Comparison of ENCODE assay signal across 22 mouse cellular contexts in the genomic region with DNA sequence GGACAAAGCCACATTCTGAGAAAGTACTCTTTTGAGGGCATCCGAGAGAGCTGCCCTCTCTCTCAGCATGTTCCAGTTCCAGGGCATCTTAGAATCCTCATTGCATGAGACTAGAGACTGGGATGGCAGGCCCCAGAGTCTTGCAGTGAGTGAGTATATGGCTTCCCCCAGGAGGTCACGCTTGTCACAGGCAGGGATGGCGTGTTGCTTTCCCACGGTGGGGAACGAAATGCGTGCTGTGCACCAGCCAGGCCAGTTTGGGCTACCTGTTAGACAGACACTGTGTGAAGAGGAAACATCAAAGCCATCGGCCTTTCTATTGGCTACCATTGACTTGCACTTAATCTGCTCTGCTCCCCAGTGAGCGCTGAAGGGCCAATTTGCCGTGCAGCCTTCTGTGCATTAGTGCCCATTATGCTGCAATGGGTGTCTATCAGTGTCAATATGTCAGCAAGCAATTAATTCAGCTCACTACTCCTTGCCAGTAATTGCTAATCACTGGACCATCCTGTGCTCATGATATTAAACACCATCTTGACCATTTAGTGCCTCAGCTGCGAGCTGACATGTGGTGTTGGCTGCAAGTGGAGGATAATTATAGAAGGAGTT.
DNase-seq lines count a peak whose midpoint lies in the region; ATAC-seq lines count a peak whose summit lies in the region.
"Had no signal": no experiment of that assay in that cellular context is flagged by ENCODE, and none has a peak within 500 bp of the region (broad histone marks: within the 10 kb centered on the region; RNA-seq: fewer than 3 reads in every experiment).

No protein-coding gene starts in this region.

- no peak overlapping the region for H3K4me2 ChIP-seq in hindbrain, embryonic 12.5 days (replicated peaks)
- H3K4me2 ChIP-seq in hindbrain, embryonic 16.5 days (ENCODE audit: low read length): no peak overlapping the region
- H3K4me2 ChIP-seq in neural tube, embryonic 14.5 days (ENCODE audit: low read depth, low read length): no peak overlapping the region
- H3K4me2 ChIP-seq: embryonic facial prominence, embryonic 12.5 days; hindbrain, embryonic 15.5 days; kidney, embryonic 15.5 days; lung, embryonic 15.5 days had no signal

- no peak overlapping the region for H3K27ac ChIP-seq in hindbrain, embryonic 12.5 days
- H3K27ac ChIP-seq in hindbrain, embryonic 10.5 days: no peak overlapping the region
- H3K27ac ChIP-seq in hindbrain, embryonic 16.5 days (ENCODE audit: low read depth, low read length): no peak overlapping the region
- H3K27ac ChIP-seq in neural tube, embryonic 14.5 days (ENCODE audit: low read depth, low read length): no peak overlapping the region
- H3K27ac ChIP-seq: embryonic facial prominence, embryonic 12.5 days; hindbrain, embryonic 15.5 days; kidney, embryonic 15.5 days; liver, embryonic 14.5 days; lung, embryonic 15.5 days; macrophage; stomach, postnatal 0 days had no signal

- no peak overlapping the region for H3K9ac ChIP-seq in hindbrain, embryonic 12.5 days
- no peak overlapping the region for H3K9ac ChIP-seq in hindbrain, embryonic 16.5 days (ENCODE audit: low read depth, low read length)
- no peak overlapping the region for H3K9ac ChIP-seq in neural tube, embryonic 14.5 days (replicated peaks; ENCODE audit: low read depth, low read length)
- H3K9ac ChIP-seq: embryonic facial prominence, embryonic 12.5 days; hindbrain, embryonic 15.5 days; kidney, embryonic 15.5 days; liver, embryonic 14.5 days; lung, embryonic 15.5 days had no signal

- 62% methylated on average over 10 of the region's 10 CpGs for WGBS in hindbrain, embryonic 12.5 days
- 81% methylated on average over 10 of the region's 10 CpGs for WGBS in hindbrain, embryonic 10.5 days
- WGBS in hindbrain, embryonic 16.5 days: 47% methylated on average over 10 of the region's 10 CpGs
- 49% methylated on average over 10 of the region's 10 CpGs for WGBS in neural tube, embryonic 14.5 days

- DNase-seq in cerebellum, postnatal 10 days: peak; percentile 22 to 23
- DNase-seq in cerebellum, postnatal 36 days: no peak
- no peak for DNase-seq in hindbrain, embryonic 10.5 days (ENCODE audit: low spot score)
- no peak for DNase-seq in gastrocnemius, adult 18-20 months (ENCODE audit: low spot score)
- DNase-seq in left cerebral cortex, adult 11 months (ENCODE audit: low spot score): no peak
- DNase-seq: adrenal gland, adult 2 months; cerebellum, adult 8-10 months; gastrocnemius, postnatal 36 days; kidney, postnatal 4 days; layer of hippocampus, adult 9-11 months; right cerebral cortex, postnatal 4 days had no signal

- peaks cover 6% of the 10 kb centered on the region for H3K27me3 ChIP-seq in hindbrain, embryonic 12.5 days
- H3K27me3 ChIP-seq in hindbrain, embryonic 10.5 days (ENCODE audit: insufficient read depth, poor library complexity, severe bottlenecking): peaks cover 8% of the 10 kb centered on the region; the same call in 1 of the 2 replicates
- H3K27me3 ChIP-seq in hindbrain, embryonic 16.5 days (replicated peaks; ENCODE audit: control insufficient read depth, insufficient read depth, low read length): no peaks in the 10 kb centered on the region; the same call in 1 of the 2 replicates
- H3K27me3 ChIP-seq in neural tube, embryonic 14.5 days (ENCODE audit: control insufficient read depth, insufficient read depth, low read length): no peaks in the 10 kb centered on the region
- H3K27me3 ChIP-seq: embryonic facial prominence, embryonic 12.5 days; kidney, embryonic 15.5 days; lung, embryonic 15.5 days had no signal

- no peak overlapping the region for H3K4me3 ChIP-seq in hindbrain, embryonic 12.5 days
- H3K4me3 ChIP-seq in hindbrain, embryonic 10.5 days: no peak overlapping the region
- no peak overlapping the region for H3K4me3 ChIP-seq in hindbrain, embryonic 16.5 days (ENCODE audit: low read length)
- H3K4me3 ChIP-seq in neural tube, embryonic 14.5 days (ENCODE audit: low read depth, low read length): no peak overlapping the region
- H3K4me3 ChIP-seq: embryonic facial prominence, embryonic 12.5 days; hindbrain, embryonic 15.5 days; kidney, embryonic 15.5 days; lung, embryonic 15.5 days had no signal

- H3K4me1 ChIP-seq in hindbrain, embryonic 12.5 days: 0 out of 2 replicates have a peak, but pooled peaks cover 6% of the 10 kb centered on the region
- H3K4me1 ChIP-seq in hindbrain, embryonic 10.5 days (replicated peaks): peaks cover 4% of the 10 kb centered on the region
- no peaks in the 10 kb centered on the region for H3K4me1 ChIP-seq in hindbrain, embryonic 16.5 days (ENCODE audit: control insufficient read depth, insufficient read depth, low read depth, low read length)
- no peaks in the 10 kb centered on the region for H3K4me1 ChIP-seq in neural tube, embryonic 14.5 days (ENCODE audit: control insufficient read depth, insufficient read depth, low read length)
- H3K4me1 ChIP-seq: embryonic facial prominence, embryonic 12.5 days; hindbrain, embryonic 15.5 days; kidney, embryonic 15.5 days; lung, embryonic 15.5 days had no signal

- H3K36me3 ChIP-seq in hindbrain, embryonic 12.5 days: no peaks in the 10 kb centered on the region
- no peaks in the 10 kb centered on the region for H3K36me3 ChIP-seq in hindbrain, embryonic 10.5 days
- H3K36me3 ChIP-seq in hindbrain, embryonic 16.5 days (ENCODE audit: control insufficient read depth, insufficient read depth, low read length): no peaks in the 10 kb centered on the region
- H3K36me3 ChIP-seq in neural tube, embryonic 14.5 days (ENCODE audit: control insufficient read depth, insufficient read depth, low read length): no peaks in the 10 kb centered on the region
- H3K36me3 ChIP-seq: embryonic facial prominence, embryonic 12.5 days; hindbrain, embryonic 15.5 days; kidney, embryonic 15.5 days; lung, embryonic 15.5 days had no signal

- H3K9me3 ChIP-seq in hindbrain, embryonic 12.5 days (replicated peaks): no peaks in the 10 kb centered on the region
- H3K9me3 ChIP-seq in hindbrain, embryonic 10.5 days: no peaks in the 10 kb centered on the region
- H3K9me3 ChIP-seq in hindbrain, embryonic 16.5 days (ENCODE audit: control insufficient read depth, low read length): no peaks in the 10 kb centered on the region
- H3K9me3 ChIP-seq in neural tube, embryonic 14.5 days (ENCODE audit: control insufficient read depth, low read length): no peaks in the 10 kb centered on the region
- H3K9me3 ChIP-seq: embryonic facial prominence, embryonic 12.5 days; hindbrain, embryonic 15.5 days; kidney, embryonic 15.5 days; lung, embryonic 15.5 days had no signal

- peak; percentile 54; the same call in 1 of the 2 replicates for ATAC-seq in hindbrain, embryonic 12.5 days (ENCODE audit: low FRiP score)
- peak; percentile 67 for ATAC-seq in hindbrain, embryonic 16.5 days
- ATAC-seq in neural tube, embryonic 14.5 days (ENCODE audit: low read depth): peak; percentile 70; the same call in 1 of the 2 replicates
- ATAC-seq: intestine, postnatal 0 days had no signal

Comparison
In these comparisons a context has a peak if more than half of its experiments do, and no peak if none do; other contexts are left out.
1. DNase-seq: peak in cerebellum, postnatal 10 days (2 of 2); none in cerebellum, postnatal 36 days (0 of 2), hindbrain, embryonic 10.5 days (single experiment), gastrocnemius, adult 18-20 months (single experiment) and left cerebral cortex, adult 11 months (single experiment).
2. Peak in every context shown above with its lines, with median percentiles within 50 percentile points of each other: ATAC-seq.